Mouse (Mus musculus): ENCODE measurements around the gene Mc1r. TPM values are rescaled to one million over a fixed set of nuclear protein-coding genes. Genes with fewer than 3 reads are reported as not detected.

The Mc1r gene
- total and polyA plus RNA-seq, 3 experiments, result 0.31 to 0.45 TPM; not detected in 1

DNA sequence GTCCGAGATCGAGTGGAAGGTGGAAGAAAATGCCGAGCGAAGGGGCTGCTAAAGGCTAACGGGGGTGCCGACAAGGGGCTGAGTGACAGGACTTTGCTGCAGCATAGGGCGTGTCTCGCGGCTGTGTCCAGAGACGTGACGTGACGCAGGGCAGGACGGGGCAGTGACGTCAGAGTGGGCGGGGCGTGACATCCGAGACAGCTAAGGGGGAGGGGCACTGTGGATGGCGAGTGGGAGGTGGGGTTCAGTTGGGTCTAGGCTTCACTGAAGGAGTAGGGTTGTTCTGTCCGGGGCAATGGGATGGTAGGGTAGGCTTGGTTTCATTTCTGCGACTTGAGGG is 32.7 kb upstream of the Mc1r start:
- Histone ChIP-seq H3K4me3 (ENCODE audit: control insufficient read depth in 1 of 2, insufficient read depth in 1 of 2, low read depth in 2 of 2, low read length in 2 of 2) (peak overlapping the region; percentile 68 to 97), H3K9ac (ENCODE audit: control insufficient read depth, low read depth, low read length, poor library complexity, severe bottlenecking) (peak overlapping the region; percentile 99), H3K27me3 (ENCODE audit: control insufficient read depth in 1 of 2, insufficient read depth in 2 of 2, low read length in 2 of 2) (no peaks in the 10 kb centered on the region), H3K9me3 (replicated peaks; ENCODE audit: insufficient read depth, low read length) (no peaks in the 10 kb centered on the region), H3K27ac (ENCODE audit: control insufficient read depth, low read depth, low read length) (peak overlapping the region; percentile 95), H3K4me1 (ENCODE audit: control insufficient read depth in 1 of 2, insufficient read depth in 2 of 2, low read length in 2 of 2) (peaks cover 0 to 15% of the 10 kb centered on the region in 2 experiments; a peak in 1 of 4 replicates), H3K36me3 (ENCODE audit: control insufficient read depth in 1 of 2, insufficient read depth in 2 of 2, low read length in 2 of 2) (peaks cover 0 to 11% of the 10 kb centered on the region in 2 experiments; a peak in 3 of 4 replicates), H3K79me2 (ENCODE audit: control insufficient read depth, insufficient read depth, low read length, poor library complexity) (peaks cover 37% of the 10 kb centered on the region)
- TF ChIP-seq UBTF (IDR thresholded peaks at IDR 0.05; ENCODE audit: borderline replicate concordance, insufficient read depth, low read depth, low read length) (no peak), HCFC1 (IDR thresholded peaks at IDR 0.05; ENCODE audit: low read depth, low read length) (peak; percentile 72), ETS1 (IDR thresholded peaks at IDR 0.05; ENCODE audit: low read depth, low read length) (peak; percentile 67; the same call in 1 of the 2 replicates), USF2 (IDR thresholded peaks at IDR 0.05; ENCODE audit: borderline replicate concordance in 1 of 2, insufficient read depth in 1 of 2, low read depth in 1 of 2, low read length in 2 of 2) (no peak), MXI1 (IDR thresholded peaks at IDR 0.05; ENCODE audit: low read depth, low read length) (peak; percentile 48; the same call in 1 of the 2 replicates), SIN3A (IDR thresholded peaks at IDR 0.05; ENCODE audit: low read length) (peak; percentile 7; the same call in 1 of the 2 replicates), GATA1 (IDR thresholded peaks at IDR 0.05; ENCODE audit: low read depth, low read length) (no peak), CHD1 (IDR thresholded peaks at IDR 0.05; ENCODE audit: low read depth, low read length) (no peak), POLR2A (IDR thresholded peaks at IDR 0.05; ENCODE audit: control insufficient read depth in 1 of 2, insufficient read depth in 1 of 2, low read depth in 1 of 2, low read length in 2 of 2, poor library complexity in 1 of 2) (no peak), MYC (IDR thresholded peaks at IDR 0.05; ENCODE audit: low read depth, low read length) (0 out of 2 replicates have a peak, but pooled peaks have one; percentile 21), ELF1 (IDR thresholded peaks at IDR 0.05; ENCODE audit: low read depth, low read length) (no peak), CHD2 (IDR thresholded peaks at IDR 0.05; ENCODE audit: low read length) (peak; percentile 51), RAD21 (IDR thresholded peaks at IDR 0.05; ENCODE audit: low read depth, low read length) (no peak), RCOR1 (IDR thresholded peaks at IDR 0.05; ENCODE audit: low read depth, low read length) (no peak), TCF12 (IDR thresholded peaks at IDR 0.05; ENCODE audit: low read depth, low read length) (no peak), MEF2A (IDR thresholded peaks at IDR 0.05; ENCODE audit: extremely low read depth, insufficient replicate concordance, low read depth, low read length, poor library complexity, severe bottlenecking) (no peak), POLR2AphosphoS2 (IDR thresholded peaks at IDR 0.05; ENCODE audit: low read length) (no peak), KAT2A (conservative IDR thresholded peaks at IDR 0.05; ENCODE audit: low read depth, low read length) (no peak), NRF1 (IDR thresholded peaks at IDR 0.05; ENCODE audit: insufficient read depth, low read depth, low read length, poor library complexity, severe bottlenecking) (no peak), ZC3H11A (IDR thresholded peaks at IDR 0.05; ENCODE audit: low read depth, low read length) (no peak), ZNF384 (IDR thresholded peaks at IDR 0.05; ENCODE audit: low read depth, low read length) (no peak), NELFE (IDR thresholded peaks at IDR 0.05; ENCODE audit: low read depth, low read length) (no peak), POLR2AphosphoS5 (IDR thresholded peaks at IDR 0.05; ENCODE audit: borderline replicate concordance, low read depth, low read length) (no peak), BHLHE40 (IDR thresholded peaks at IDR 0.05; ENCODE audit: borderline replicate concordance, low read depth, low read length) (no peak)
- peak; percentile 93 for DNase-seq (ENCODE audit: low read depth, low spot score)
